Mouse (Mus musculus) heart, postnatal 0 days (tissue): Measurements from ENCODE around the gene Pusl1. TPM values are rescaled to one million over a fixed set of nuclear protein-coding genes. Genes with fewer than 3 reads are reported as not detected.

Experiments
- ATAC-seq: fragments of 200-750 bp; cut with Nextera tagmentation; 2 replicates; pipeline ENCODE4 v1.8.0; 2017; ENCODE audit warnings: low read depth, moderate number of reproducible peaks, moderate library complexity; ENCODE audit not compliant: insufficient read depth
- DNase-seq: peaks from one replicate; pipeline ENCODE4 v3.0.0-alpha.2; 2016; ENCODE audit warnings: low spot score
- H3K27ac ChIP-seq: fragments of 300-500 bp; sonication (generic); 2 replicates; pipeline ENCODE4 v1.5.1; 2014; ENCODE audit warnings: low read depth, mild to moderate bottlenecking
- H3K27me3 ChIP-seq: fragments of 300-500 bp; sonication (generic); 2 replicates; pipeline ENCODE4 v1.6.1; 2014; ENCODE audit warnings: low read length, mixed read lengths; ENCODE audit not compliant: control insufficient read depth, insufficient read depth
- H3K36me3 ChIP-seq: fragments of 300-500 bp; sonication (generic); replicated peaks from 2 replicates; pipeline ENCODE4 v1.6.1; 2014; ENCODE audit warnings: low read length, mixed read lengths; ENCODE audit not compliant: control insufficient read depth, insufficient read depth
- H3K4me1 ChIP-seq: fragments of 300-500 bp; sonication (generic); 2 replicates; pipeline ENCODE4 v1.6.1; 2014; ENCODE audit warnings: antibody characterized with exemption; ENCODE audit not compliant: control insufficient read depth, insufficient read depth
- H3K4me2 ChIP-seq: fragments of 300-500 bp; sonication (generic); 2 replicates; pipeline ENCODE4 v1.6.1; 2014; ENCODE audit warnings: low read depth, mild to moderate bottlenecking, low read length, moderate library complexity
- H3K4me3 ChIP-seq: fragments of 300-500 bp; sonication (generic); 2 replicates; pipeline ENCODE4 v1.5.1; 2014; ENCODE audit warnings: low read depth, low read length
- H3K9ac ChIP-seq: fragments of 300-500 bp; sonication (generic); replicated peaks from 2 replicates; pipeline ENCODE4 v1.6.1; 2014; ENCODE audit warnings: low read depth, low read length, mixed read lengths
- H3K9me3 ChIP-seq: fragments of 300-500 bp; sonication (generic); replicated peaks from 2 replicates; pipeline ENCODE4 v1.6.1; 2016; ENCODE audit warnings: low read length; ENCODE audit not compliant: control insufficient read depth
- CTCF ChIP-seq: IDR thresholded peaks from 2 replicates; pipeline ENCODE4 v1.5.1; 2016; ENCODE audit warnings: antibody characterized with exemption, control low read depth, low read depth
- EP300 ChIP-seq: IDR thresholded peaks from 2 replicates; pipeline ENCODE4 v1.6.1; 2016; ENCODE audit warnings: antibody characterized with exemption, low read depth
- WGBS: fragments of 180-500 bp; shearing (Covaris S2); extraction: QIAGEN DNeasy Blood & Tissue Kit; methylation state at CpG from one replicate; pipeline ENCODE4 v1.1.7; 2014; 5-methylcytosine and 5-hydroxymethylcytosine counted together
- polyA plus RNA-seq: library from polyadenylated mRNA; unstranded; fragments of >200 nt; fragmentation: Nextera tagmentation; extraction: Ambion mirVana; gene quantifications from 2 replicates; pipeline ENCODE4 v1.2.1, GENCODE M21; 2015
- total RNA-seq: library from RNA; depleted of rRNA; stranded (reverse); fragments of >200 nt; gene quantifications from 2 replicates; pipeline ENCODE4 v1.2.3, GENCODE M21; 2014; ENCODE audit warnings: low replicate concordance

The Pusl1 gene
- total and polyA plus RNA-seq, 2 experiments from 2014 or later = 22.3 to 33.9 TPM

- H3K9me3 ChIP-seq = no peaks in the 10 kb centered on the region
- no peak for TF ChIP-seq CTCF
- no peak for TF ChIP-seq EP300
- no peak overlapping the region for H3K27ac ChIP-seq
- no peak overlapping the region for H3K4me3 ChIP-seq
- no peak overlapping the region for H3K4me2 ChIP-seq
- H3K36me3 ChIP-seq = peaks cover 44% of the 10 kb centered on the region
- no peak overlapping the region for H3K9ac ChIP-seq
- DNase-seq (no peak), ATAC-seq (no peak)
- H3K27me3 ChIP-seq = no peaks in the 10 kb centered on the region
- 82% methylated on average over 13 of the region's 13 CpGs for WGBS
- peaks cover 12% of the 10 kb centered on the region; the same call in 1 of the 2 replicates for H3K4me1 ChIP-seq
Observed at GRCm38 (mm10) chr4:155905634-155906033, 14.1 kb upstream of the Pusl1 start.

- peaks cover 51% of the 10 kb centered on the region for H3K36me3 ChIP-seq
- no peaks in the 10 kb centered on the region for H3K9me3 ChIP-seq
- H3K9ac ChIP-seq = no peak overlapping the region
- H3K27ac ChIP-seq = no peak overlapping the region
- H3K4me2 ChIP-seq = no peak overlapping the region
- H3K4me1 ChIP-seq = peaks cover 12% of the 10 kb centered on the region; the same call in 1 of the 2 replicates
- DNase-seq (no peak), ATAC-seq (no peak)
- WGBS = 91% methylated on average over 13 of the region's 13 CpGs
- H3K27me3 ChIP-seq = no peaks in the 10 kb centered on the region
- no peak overlapping the region for H3K4me3 ChIP-seq
- TF ChIP-seq CTCF (no peak), EP300 (no peak)
Observed at GRCm38 (mm10) chr4:155904318-155905102, 12.9 kb upstream of the Pusl1 start.

GRCm38 (mm10) chr4:155903246-155903645 is 11.7 kb upstream of the Pusl1 start:
- H3K4me1 ChIP-seq = peaks cover 12% of the 10 kb centered on the region; the same call in 1 of the 2 replicates
- DNase-seq = no peak
- ATAC-seq = no peak
- no peak overlapping the region for H3K27ac ChIP-seq
- H3K4me3 ChIP-seq = no peak overlapping the region
- no peaks in the 10 kb centered on the region for H3K27me3 ChIP-seq
- WGBS = 94% methylated on average over 13 of the region's 13 CpGs
- no peak overlapping the region for H3K4me2 ChIP-seq
- no peak overlapping the region for H3K9ac ChIP-seq
- H3K9me3 ChIP-seq = no peaks in the 10 kb centered on the region
- TF ChIP-seq EP300 (no peak), CTCF (no peak)
- H3K36me3 ChIP-seq = peaks cover 60% of the 10 kb centered on the region

- ATAC-seq (peak; percentile 77), DNase-seq (peak; percentile 72)
Observed at GRCm38 (mm10) chr4:155901205-155901604, 9.6 kb upstream of the Pusl1 start.

DNA sequence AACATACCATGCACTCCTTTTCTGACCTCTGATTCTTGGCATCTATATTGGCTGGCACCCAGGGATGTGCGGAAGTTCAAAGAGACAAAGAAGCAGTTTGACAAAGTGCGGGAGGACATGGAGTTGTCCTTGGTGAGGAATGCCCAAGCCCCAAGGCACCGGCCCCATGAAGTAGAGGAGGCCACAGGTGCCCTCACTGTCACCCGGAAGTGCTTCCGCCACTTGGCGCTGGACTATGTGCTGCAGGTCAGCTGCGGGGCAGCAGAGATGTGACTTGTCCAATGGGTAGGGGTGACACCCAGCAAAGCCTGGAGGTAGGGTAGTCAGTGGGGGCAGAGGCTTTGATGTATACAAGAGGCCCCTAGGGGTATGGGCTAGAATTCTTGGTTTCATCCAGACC is 7.8 kb upstream of the Pusl1 start:
- 81% methylated on average over 7 of the region's 7 CpGs for WGBS
- Histone ChIP-seq H3K9ac (no peak overlapping the region), H3K4me3 (no peak overlapping the region), H3K4me1 (peaks cover 21% of the 10 kb centered on the region), H3K9me3 (no peaks in the 10 kb centered on the region), H3K27me3 (no peaks in the 10 kb centered on the region), H3K4me2 (no peak overlapping the region), H3K27ac (no peak overlapping the region), H3K36me3 (peaks cover 53% of the 10 kb centered on the region)
- ATAC-seq (no peak), DNase-seq (no peak)
- TF ChIP-seq CTCF = no peak
- no peak for TF ChIP-seq EP300

More at GRCm38 (mm10) chr4:155901205-155901604, 9.6 kb upstream of the Pusl1 start:
- Histone ChIP-seq H3K9ac (no peak overlapping the region), H3K4me2 (0 out of 2 replicates have a peak overlapping the region, but pooled peaks have one; percentile 1), H3K4me3 (no peak overlapping the region), H3K27ac (0 out of 2 replicates have a peak overlapping the region, but pooled peaks have one; percentile 21), H3K9me3 (no peaks in the 10 kb centered on the region), H3K36me3 (peaks cover 67% of the 10 kb centered on the region), H3K4me1 (peaks cover 12% of the 10 kb centered on the region; the same call in 1 of the 2 replicates), H3K27me3 (no peaks in the 10 kb centered on the region)
- 13% methylated on average over 3 of the region's 3 CpGs for WGBS
- TF ChIP-seq EP300 (peak; percentile 38; the same call in 1 of the 2 replicates), CTCF (no peak)
